Mouse (Mus musculus) C2C12 (cell line): ENCODE measurements around the gene Zcwpw1. TPM values are rescaled to one million over a fixed set of nuclear protein-coding genes. Genes with fewer than 3 reads are reported as not detected.

ENCODE experiments used
- H3K27me3 ChIP-seq: one replicate; pipeline ENCODE4 v1.6.1; 2011; ENCODE audit not compliant: control insufficient read depth, insufficient read depth, insufficient read length
- H3K36me3 ChIP-seq: one replicate; pipeline ENCODE4 v1.6.1; 2011; ENCODE audit not compliant: control insufficient read depth, insufficient read depth
- H3K4me3 ChIP-seq: one replicate; pipeline ENCODE4 v1.5.1; 2011; ENCODE audit warnings: mild to moderate bottlenecking, control low read depth; ENCODE audit not compliant: poor library complexity, insufficient read depth, severe bottlenecking
- H3K79me2 ChIP-seq: one replicate; pipeline ENCODE4 v1.6.1; 2011; ENCODE audit not compliant: control insufficient read depth, insufficient read depth
- H3K79me3 ChIP-seq: one replicate; pipeline ENCODE4 v1.6.1; 2011; ENCODE audit warnings: low read depth, control low read depth
- H3ac ChIP-seq: one replicate; pipeline ENCODE3; 2011; ENCODE audit warnings: low read depth; ENCODE audit not compliant: control insufficient read depth, insufficient read length
- CEBPB ChIP-seq: IDR thresholded peaks from one replicate; pipeline ENCODE4 v1.6.1; 2011; ENCODE audit warnings: low read depth, mild to moderate bottlenecking, control low read depth, moderate library complexity
- CTCF ChIP-seq: IDR thresholded peaks from one replicate; pipeline ENCODE4 v1.5.1; 2011; ENCODE audit not compliant: control insufficient read depth, insufficient read depth, insufficient read length
- FOSL1 ChIP-seq: IDR thresholded peaks from one replicate; pipeline ENCODE4 v1.8.0; 2011; ENCODE audit warnings: mild to moderate bottlenecking, low read length; ENCODE audit not compliant: poor library complexity, insufficient read depth, severe bottlenecking
- MAX ChIP-seq: IDR thresholded peaks from one replicate; pipeline ENCODE4 v1.6.1; 2011; ENCODE audit warnings: mild to moderate bottlenecking, control low read depth
- MYOD1 ChIP-seq: IDR thresholded peaks from one replicate; pipeline ENCODE4 v1.6.1; 2011; ENCODE audit warnings: low read depth; ENCODE audit not compliant: control insufficient read depth, insufficient read length
- MYOG ChIP-seq: IDR thresholded peaks from one replicate; pipeline ENCODE4 v1.6.1; 2011; ENCODE audit not compliant: control insufficient read depth, insufficient read length; ENCODE audit errors: extremely low read depth
- USF1 ChIP-seq: IDR thresholded peaks from one replicate; pipeline ENCODE4 v1.6.1; 2011; ENCODE audit warnings: low read depth, mild to moderate bottlenecking, control low read depth, moderate library complexity
- polyA plus RNA-seq: library from polyadenylated mRNA; unstranded; fragments of >200 nt; fragmentation: generic; extraction: Trizol; gene quantifications from one replicate; pipeline ENCODE4 v1.2.1, GENCODE M21; 2012; ENCODE audit warnings: missing spikeins

Gene Zcwpw1
- polyA plus RNA-seq, 1 experiment = 0.73 TPM

GRCm38 (mm10) chr5:137742048-137742447, 45.5 kb upstream of the Zcwpw1 start:
- H3K27me3 ChIP-seq = no peaks in the 10 kb centered on the region
- H3K36me3 ChIP-seq = no peaks in the 10 kb centered on the region
- peaks cover 3% of the 10 kb centered on the region for H3K79me3 ChIP-seq
- peaks cover 11% of the 10 kb centered on the region for H3K79me2 ChIP-seq
- TF ChIP-seq USF1 (no peak), MAX (no peak), MYOD1 (no peak), FOSL1 (no peak), MYOG (no peak), CEBPB (no peak), CTCF (no peak)
- no peak overlapping the region for H3K4me3 ChIP-seq
- H3ac ChIP-seq = no peak overlapping the region

- TF ChIP-seq CTCF (no peak), CEBPB (no peak), FOSL1 (no peak), MAX (no peak), MYOG (no peak), USF1 (no peak), MYOD1 (no peak)
- H3K36me3 ChIP-seq = no peaks in the 10 kb centered on the region
- no peak overlapping the region for H3ac ChIP-seq
- H3K27me3 ChIP-seq = no peaks in the 10 kb centered on the region
- H3K4me3 ChIP-seq = no peak overlapping the region
- peaks cover 19% of the 10 kb centered on the region for H3K79me2 ChIP-seq
- peaks cover 8% of the 10 kb centered on the region for H3K79me3 ChIP-seq
Observed at GRCm38 (mm10) chr5:137742836-137743235, 44.8 kb upstream of the Zcwpw1 start.

GRCm38 (mm10) chr5:137744197-137744596, 43.4 kb upstream of the Zcwpw1 start:
- no peak for TF ChIP-seq CEBPB
- TF ChIP-seq MYOG = no peak
- no peak for TF ChIP-seq FOSL1
- no peak for TF ChIP-seq MYOD1
- TF ChIP-seq MAX = no peak
- TF ChIP-seq CTCF = no peak
- TF ChIP-seq USF1 = no peak
- H3K27me3 ChIP-seq = no peaks in the 10 kb centered on the region
- no peaks in the 10 kb centered on the region for H3K36me3 ChIP-seq

GRCm38 (mm10) chr5:137745214-137746171, 42.1 kb upstream of the Zcwpw1 start, which contains the start of gene Tsc22d4:
TSS of gene Tsc22d4 (plus strand) at chr5:137745730.
- Histone ChIP-seq H3K79me3 (peaks cover 15% of the 10 kb centered on the region), H3K36me3 (no peaks in the 10 kb centered on the region), H3K27me3 (no peaks in the 10 kb centered on the region), H3K4me3 (peak within 1 kb of the TSS; percentile 67), H3ac (peak within 1 kb of the TSS; percentile 61), H3K79me2 (peaks cover 37% of the 10 kb centered on the region)
- TF ChIP-seq CTCF (no peak), MYOD1 (no peak), USF1 (peak; percentile 60), MAX (no peak)

More at GRCm38 (mm10) chr5:137744197-137744596, 43.4 kb upstream of the Zcwpw1 start:
- no peak overlapping the region for H3ac ChIP-seq
- H3K79me3 ChIP-seq = peaks cover 14% of the 10 kb centered on the region
- no peak overlapping the region for H3K4me3 ChIP-seq
- H3K79me2 ChIP-seq = peaks cover 32% of the 10 kb centered on the region

- TF ChIP-seq MYOG (no peak), MYOD1 (no peak), USF1 (no peak), MAX (no peak), CTCF (no peak), FOSL1 (no peak), CEBPB (no peak)
Observed at GRCm38 (mm10) chr5:137746282-137746850, 41.2 kb upstream of the Zcwpw1 start.

More at GRCm38 (mm10) chr5:137746282-137746850, 41.2 kb upstream of the Zcwpw1 start:
- Histone ChIP-seq H3K79me3 (peaks cover 16% of the 10 kb centered on the region), H3K36me3 (peaks cover 4% of the 10 kb centered on the region), H3K27me3 (no peaks in the 10 kb centered on the region), H3ac (peak overlapping the region; percentile 61), H3K79me2 (peaks cover 37% of the 10 kb centered on the region), H3K4me3 (peak overlapping the region; percentile 67)
